Mouse (Mus musculus): ENCODE measurements around the gene Lsm4. TPM values are rescaled to one million over a fixed set of nuclear protein-coding genes. Genes with fewer than 3 reads are reported as not detected.
A peak's percentile ranks its signal among the peaks of the same experiment; 100 is the strongest.

Gene Lsm4
- polyA plus RNA-seq, 1 experiment from 2014 or later, result 214 TPM

- H3K27me3 ChIP-seq, result no peaks in the 10 kb centered on the region
- no peak overlapping the region for H3K4me3 ChIP-seq
- H3K9ac ChIP-seq, result no peak overlapping the region
- no peak overlapping the region for H3K4me2 ChIP-seq
- 0 out of 2 replicates have a peak, but pooled peaks cover 6% of the 10 kb centered on the region for H3K36me3 ChIP-seq
- no peak overlapping the region for H3K27ac ChIP-seq (replicated peaks)
- 96% methylated on average over 1 of the region's 1 CpGs for WGBS
- no peaks in the 10 kb centered on the region for H3K9me3 ChIP-seq
- no peaks in the 10 kb centered on the region for H3K4me1 ChIP-seq (replicated peaks)
- no peak for ATAC-seq (ENCODE audit: low read depth)
Measured at GRCm38 (mm10) chr8:70710296-70710695, 37.2 kb downstream of the Lsm4 start.

GRCm38 (mm10) chr8:70711041-70711440 is 38.0 kb downstream of the Lsm4 start:
- no peak overlapping the region for H3K4me2 ChIP-seq
- H3K4me3 ChIP-seq, result no peak overlapping the region
- WGBS, result 85% methylated on average over 11 of the region's 11 CpGs
- no peak overlapping the region for H3K9ac ChIP-seq
- no peaks in the 10 kb centered on the region for H3K27me3 ChIP-seq
- H3K36me3 ChIP-seq, result 0 out of 2 replicates have a peak, but pooled peaks cover 6% of the 10 kb centered on the region
- H3K9me3 ChIP-seq, result no peaks in the 10 kb centered on the region
- H3K27ac ChIP-seq (replicated peaks), result no peak overlapping the region
- ATAC-seq (ENCODE audit: low read depth), result no peak
- no peaks in the 10 kb centered on the region for H3K4me1 ChIP-seq (replicated peaks)

- H3K27ac ChIP-seq (replicated peaks), result no peak overlapping the region
Measured at GRCm38 (mm10) chr8:70713991-70714390, 40.9 kb downstream of the Lsm4 start.

GRCm38 (mm10) chr8:70715086-70715485 is 42.0 kb downstream of the Lsm4 start:
- no peaks in the 10 kb centered on the region for H3K9me3 ChIP-seq
- H3K4me3 ChIP-seq, result no peak overlapping the region
- no peaks in the 10 kb centered on the region for H3K36me3 ChIP-seq
- peaks cover 16% of the 10 kb centered on the region; the same call in 1 of the 2 replicates for H3K27me3 ChIP-seq
- no peak for ATAC-seq (ENCODE audit: low read depth)
- no peak overlapping the region for H3K4me2 ChIP-seq
- 54% methylated on average over 2 of the region's 2 CpGs for whole genome bisulfite sequencing
- peaks cover 2% of the 10 kb centered on the region; the same call in 1 of the 2 replicates for H3K4me1 ChIP-seq (replicated peaks)
- no peak overlapping the region for H3K9ac ChIP-seq
- H3K27ac ChIP-seq (replicated peaks), result no peak overlapping the region

More at GRCm38 (mm10) chr8:70713991-70714390, 40.9 kb downstream of the Lsm4 start:
- no peak for ATAC-seq (ENCODE audit: low read depth)
- Histone ChIP-seq H3K36me3 (0 out of 2 replicates have a peak, but pooled peaks cover 6% of the 10 kb centered on the region), H3K27me3 (peaks cover 7% of the 10 kb centered on the region; the same call in 1 of the 2 replicates), H3K4me2 (no peak overlapping the region), H3K9me3 (no peaks in the 10 kb centered on the region), H3K9ac (no peak overlapping the region), H3K4me1 (replicated peaks) (peaks cover 2% of the 10 kb centered on the region; the same call in 1 of the 2 replicates), H3K4me3 (no peak overlapping the region)
- 84% methylated on average over 7 of the region's 7 CpGs for WGBS

GRCm38 (mm10) chr8:70716521-70717400 is 43.7 kb downstream of the Lsm4 start:
- no peaks in the 10 kb centered on the region for H3K9me3 ChIP-seq
- peaks cover 2% of the 10 kb centered on the region; the same call in 1 of the 2 replicates for H3K4me1 ChIP-seq (replicated peaks)
- no peak overlapping the region for H3K9ac ChIP-seq
- H3K4me2 ChIP-seq, result no peak overlapping the region
- H3K4me3 ChIP-seq, result no peak overlapping the region
- no peak overlapping the region for H3K27ac ChIP-seq (replicated peaks)
- 85% methylated on average over 40 of the region's 40 CpGs for WGBS
- no peak for ATAC-seq (ENCODE audit: low read depth)
- H3K27me3 ChIP-seq, result peaks cover 17% of the 10 kb centered on the region; the same call in 1 of the 2 replicates
- H3K36me3 ChIP-seq, result no peaks in the 10 kb centered on the region

- Histone ChIP-seq H3K36me3 (no peaks in the 10 kb centered on the region), H3K4me1 (replicated peaks) (peaks cover 2% of the 10 kb centered on the region; the same call in 1 of the 2 replicates), H3K27ac (replicated peaks) (no peak within 1 kb of the TSS), H3K9me3 (no peaks in the 10 kb centered on the region), H3K4me3 (no peak within 1 kb of the TSS), H3K27me3 (peaks cover 17% of the 10 kb centered on the region; the same call in 1 of the 2 replicates), H3K4me2 (no peak within 1 kb of the TSS), H3K9ac (peak within 1 kb of the TSS; percentile 31; the same call in 1 of the 2 replicates)
- peak; percentile 12; the same call in 1 of the 2 replicates for ATAC-seq (ENCODE audit: low read depth)
- 4% methylated on average over 19 of the region's 19 CpGs for WGBS
Measured at GRCm38 (mm10) chr8:70718297-70718696, 45.2 kb downstream of the Lsm4 start, which contains the start of gene Gm3336. Gene Gm3336 (plus strand): TSS chr8:70718543.

GRCm38 (mm10) chr8:70719796-70720270 is 46.8 kb downstream of the Lsm4 start:
- H3K9me3 ChIP-seq, result no peaks in the 10 kb centered on the region
- no peak overlapping the region for H3K9ac ChIP-seq
- H3K4me3 ChIP-seq, result no peak overlapping the region
- peaks cover 17% of the 10 kb centered on the region; the same call in 1 of the 2 replicates for H3K27me3 ChIP-seq
- no peaks in the 10 kb centered on the region for H3K36me3 ChIP-seq
- H3K4me1 ChIP-seq (replicated peaks), result peaks cover 2% of the 10 kb centered on the region; the same call in 1 of the 2 replicates
- no peak overlapping the region for H3K27ac ChIP-seq (replicated peaks)
- no peak for ATAC-seq (ENCODE audit: low read depth)
- no peak overlapping the region for H3K4me2 ChIP-seq
- 66% methylated on average over 9 of the region's 9 CpGs for WGBS

- peaks cover 2% of the 10 kb centered on the region; the same call in 1 of the 2 replicates for H3K4me1 ChIP-seq (replicated peaks)
- no peak overlapping the region for H3K27ac ChIP-seq (replicated peaks)
- no peak overlapping the region for H3K4me2 ChIP-seq
- peak; percentile 64 for ATAC-seq (ENCODE audit: low read depth)
- H3K36me3 ChIP-seq, result no peaks in the 10 kb centered on the region
- H3K4me3 ChIP-seq, result no peak overlapping the region
- no peak overlapping the region for H3K9ac ChIP-seq
- no peaks in the 10 kb centered on the region for H3K9me3 ChIP-seq
- peaks cover 17% of the 10 kb centered on the region; the same call in 1 of the 2 replicates for H3K27me3 ChIP-seq
- WGBS, result 6% methylated on average over 3 of the region's 3 CpGs
Measured at GRCm38 (mm10) chr8:70720739-70721138, 47.7 kb downstream of the Lsm4 start.

GRCm38 (mm10) chr8:70721601-70722000 is 48.6 kb downstream of the Lsm4 start:
- Histone ChIP-seq H3K36me3 (no peaks in the 10 kb centered on the region), H3K9me3 (no peaks in the 10 kb centered on the region), H3K4me1 (replicated peaks) (peaks cover 2% of the 10 kb centered on the region; the same call in 1 of the 2 replicates), H3K27me3 (peaks cover 23% of the 10 kb centered on the region), H3K4me2 (no peak overlapping the region), H3K9ac (no peak overlapping the region), H3K27ac (replicated peaks) (no peak overlapping the region), H3K4me3 (no peak overlapping the region)
- no peak for ATAC-seq (ENCODE audit: low read depth)
- WGBS, result 88% methylated on average over 8 of the region's 8 CpGs

- ATAC-seq (ENCODE audit: low read depth), result no peak
- H3K27me3 ChIP-seq, result peaks cover 34% of the 10 kb centered on the region
- 60% methylated on average over 7 of the region's 7 CpGs for WGBS
- H3K9me3 ChIP-seq, result no peaks in the 10 kb centered on the region
- H3K4me3 ChIP-seq, result no peak within 1 kb of the TSS
- no peaks in the 10 kb centered on the region for H3K4me1 ChIP-seq (replicated peaks)
- H3K4me2 ChIP-seq, result no peak within 1 kb of the TSS
- no peaks in the 10 kb centered on the region for H3K36me3 ChIP-seq
- no peak within 1 kb of the TSS for H3K27ac ChIP-seq (replicated peaks)
- H3K9ac ChIP-seq, result no peak within 1 kb of the TSS
Measured at GRCm38 (mm10) chr8:70723486-70724210, 50.6 kb downstream of the Lsm4 start, which contains the start of gene Pde4c. Gene Pde4c (plus strand): TSS chr8:70723720.

- Histone ChIP-seq H3K4me2 (no peak overlapping the region), H3K27ac (replicated peaks) (no peak overlapping the region), H3K4me3 (no peak overlapping the region), H3K4me1 (replicated peaks) (no peaks in the 10 kb centered on the region), H3K9ac (no peak overlapping the region), H3K36me3 (no peaks in the 10 kb centered on the region), H3K9me3 (no peaks in the 10 kb centered on the region), H3K27me3 (peaks cover 39% of the 10 kb centered on the region)
- ATAC-seq (ENCODE audit: low read depth), result no peak
- WGBS, result 77% methylated on average over 12 of the region's 12 CpGs
Measured at GRCm38 (mm10) chr8:70724216-70724615, 51.2 kb downstream of the Lsm4 start.
